Mouse (Mus musculus): ENCODE results near the gene Cdc42bpg. TPM values are rescaled to one million over a fixed set of nuclear protein-coding genes. Genes with fewer than 3 reads are reported as not detected.

Gene Cdc42bpg
- polyA plus RNA-seq, 1 experiment from 2014 or later: 0.56 TPM

GRCm38 (mm10) chr19:6281122-6282020 lies 24.9 kb upstream of the Cdc42bpg start:
- Histone ChIP-seq H3K4me2 (replicated peaks) (no peak overlapping the region), H3K9me3 (ENCODE audit: control insufficient read depth, low read length) (no peaks in the 10 kb centered on the region), H3K4me1 (replicated peaks; ENCODE audit: control insufficient read depth, insufficient read depth, low read length) (peaks cover 27% of the 10 kb centered on the region), H3K36me3 (replicated peaks; ENCODE audit: control insufficient read depth, insufficient read depth) (peaks cover 57% of the 10 kb centered on the region), H3K4me3 (replicated peaks; ENCODE audit: low read length) (no peak overlapping the region), H3K9ac (no peak overlapping the region), H3K27ac (no peak overlapping the region), H3K27me3 (ENCODE audit: control insufficient read depth, insufficient read depth, low read length) (no peaks in the 10 kb centered on the region)
- no peak for ATAC-seq (ENCODE audit: low FRiP score)
- DNase-seq (ENCODE audit: low spot score): no peak
- 93% methylated on average over 14 of the region's 14 CpGs for WGBS

GRCm38 (mm10) chr19:6283001-6283400 lies 23.3 kb upstream of the Cdc42bpg start:
- Histone ChIP-seq H3K4me3 (replicated peaks; ENCODE audit: low read length) (no peak overlapping the region), H3K27ac (no peak overlapping the region), H3K27me3 (ENCODE audit: control insufficient read depth, insufficient read depth, low read length) (no peaks in the 10 kb centered on the region), H3K4me2 (replicated peaks) (no peak overlapping the region), H3K36me3 (replicated peaks; ENCODE audit: control insufficient read depth, insufficient read depth) (peaks cover 71% of the 10 kb centered on the region), H3K9me3 (ENCODE audit: control insufficient read depth, low read length) (no peaks in the 10 kb centered on the region), H3K9ac (no peak overlapping the region), H3K4me1 (replicated peaks; ENCODE audit: control insufficient read depth, insufficient read depth, low read length) (peaks cover 27% of the 10 kb centered on the region)
- DNase-seq (ENCODE audit: low spot score) (no peak), ATAC-seq (ENCODE audit: low FRiP score) (no peak)
- 81% methylated on average over 5 of the region's 5 CpGs for WGBS

- ATAC-seq (ENCODE audit: low FRiP score): no peak
- 94% methylated on average over 12 of the region's 12 CpGs for WGBS
- Histone ChIP-seq H3K9ac (no peak overlapping the region), H3K4me2 (replicated peaks) (no peak overlapping the region), H3K27ac (no peak overlapping the region), H3K4me1 (replicated peaks; ENCODE audit: control insufficient read depth, insufficient read depth, low read length) (peaks cover 12% of the 10 kb centered on the region), H3K27me3 (ENCODE audit: control insufficient read depth, insufficient read depth, low read length) (no peaks in the 10 kb centered on the region), H3K4me3 (replicated peaks; ENCODE audit: low read length) (no peak overlapping the region), H3K36me3 (replicated peaks; ENCODE audit: control insufficient read depth, insufficient read depth) (peaks cover 79% of the 10 kb centered on the region), H3K9me3 (ENCODE audit: control insufficient read depth, low read length) (no peaks in the 10 kb centered on the region)
- DNase-seq (ENCODE audit: low spot score): no peak
Measured at GRCm38 (mm10) chr19:6284502-6284901, 21.8 kb upstream of the Cdc42bpg start.

DNA sequence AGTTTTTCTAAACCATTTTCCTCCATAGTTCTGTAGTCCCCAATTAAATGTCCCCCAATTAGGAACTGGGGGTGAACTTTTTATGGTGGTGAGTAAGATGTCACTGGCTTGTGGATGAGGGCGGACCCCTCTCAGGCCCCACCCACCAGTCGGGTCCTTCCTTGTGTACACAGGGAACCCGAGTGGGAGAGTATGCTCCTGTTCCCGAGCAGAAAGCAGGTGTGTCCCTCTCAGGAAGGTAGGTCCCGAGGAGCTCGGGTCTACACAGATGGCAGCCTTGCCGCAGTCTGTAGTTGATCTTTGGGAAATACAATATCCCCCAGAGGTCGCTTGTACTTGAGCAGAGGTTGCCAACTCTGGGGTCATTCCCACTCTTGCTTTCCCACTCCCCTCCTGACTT lies 21.0 kb upstream of the Cdc42bpg start:
- 90% methylated on average over 8 of the region's 8 CpGs for WGBS

DNA sequence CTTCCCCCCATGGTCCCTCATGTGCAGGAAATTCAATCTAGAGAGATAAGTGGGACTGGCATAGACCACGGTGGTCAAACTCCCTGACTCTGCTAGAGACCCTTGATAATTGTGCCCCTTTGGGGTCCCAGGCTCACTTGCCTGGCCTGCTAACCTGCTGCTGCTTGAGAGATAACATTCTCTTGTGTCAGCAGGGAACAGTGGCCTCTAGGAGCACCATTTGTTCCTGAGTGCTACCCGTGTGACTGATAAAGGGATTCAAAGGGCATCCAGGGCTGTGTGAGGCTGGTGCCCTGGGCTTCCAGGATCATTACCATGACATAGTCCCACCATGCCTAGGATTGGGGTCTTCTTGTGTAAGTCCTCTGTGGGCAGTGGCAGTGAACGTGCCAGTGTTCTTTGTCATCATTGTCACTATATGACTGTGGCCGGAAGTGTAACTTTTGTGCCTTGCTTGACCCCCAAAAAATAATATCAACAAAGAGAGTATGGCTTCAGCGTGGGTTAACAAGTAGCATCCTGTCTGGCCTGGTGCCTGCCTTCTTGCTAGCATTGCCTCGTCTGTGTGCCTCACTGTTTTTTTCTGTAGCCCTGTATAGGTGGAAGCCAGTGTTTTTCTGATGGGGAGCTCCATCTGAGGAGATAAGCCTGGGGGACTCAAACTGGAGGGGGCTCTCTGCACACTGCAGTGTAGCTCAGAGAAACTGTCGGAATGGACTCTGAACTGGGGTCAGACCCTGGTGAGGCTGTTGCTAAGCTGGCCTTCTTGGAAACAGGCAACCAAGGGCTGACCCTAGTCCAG lies 20.4 kb upstream of the Cdc42bpg start:
- no peak for DNase-seq (ENCODE audit: low spot score)
- Histone ChIP-seq H3K27me3 (ENCODE audit: control insufficient read depth, insufficient read depth, low read length) (no peaks in the 10 kb centered on the region), H3K27ac (no peak overlapping the region), H3K4me3 (replicated peaks; ENCODE audit: low read length) (no peak overlapping the region), H3K36me3 (replicated peaks; ENCODE audit: control insufficient read depth, insufficient read depth) (peaks cover 75% of the 10 kb centered on the region), H3K9me3 (ENCODE audit: control insufficient read depth, low read length) (no peaks in the 10 kb centered on the region), H3K4me2 (replicated peaks) (no peak overlapping the region), H3K4me1 (replicated peaks; ENCODE audit: control insufficient read depth, insufficient read depth, low read length) (peaks cover 6% of the 10 kb centered on the region), H3K9ac (no peak overlapping the region)
- 84% methylated on average over 7 of the region's 7 CpGs for WGBS
- ATAC-seq (ENCODE audit: low FRiP score): no peak

More for the DNA sequence above, 21.0 kb upstream of the Cdc42bpg start:
- ATAC-seq (ENCODE audit: low FRiP score) (no peak), DNase-seq (ENCODE audit: low spot score) (no peak)
- Histone ChIP-seq H3K9me3 (ENCODE audit: control insufficient read depth, low read length) (no peaks in the 10 kb centered on the region), H3K9ac (no peak overlapping the region), H3K36me3 (replicated peaks; ENCODE audit: control insufficient read depth, insufficient read depth) (peaks cover 79% of the 10 kb centered on the region), H3K4me2 (replicated peaks) (no peak overlapping the region), H3K4me1 (replicated peaks; ENCODE audit: control insufficient read depth, insufficient read depth, low read length) (peaks cover 6% of the 10 kb centered on the region), H3K4me3 (replicated peaks; ENCODE audit: low read length) (no peak overlapping the region), H3K27ac (no peak overlapping the region), H3K27me3 (ENCODE audit: control insufficient read depth, insufficient read depth, low read length) (no peaks in the 10 kb centered on the region)

GRCm38 (mm10) chr19:6286434-6287401 lies 19.5 kb upstream of the Cdc42bpg start:
- ATAC-seq (ENCODE audit: low FRiP score) (no peak), DNase-seq (ENCODE audit: low spot score) (no peak)
- Histone ChIP-seq H3K4me3 (replicated peaks; ENCODE audit: low read length) (no peak overlapping the region), H3K4me1 (replicated peaks; ENCODE audit: control insufficient read depth, insufficient read depth, low read length) (peaks cover 6% of the 10 kb centered on the region), H3K27ac (no peak overlapping the region), H3K9ac (no peak overlapping the region), H3K4me2 (replicated peaks) (no peak overlapping the region), H3K36me3 (replicated peaks; ENCODE audit: control insufficient read depth, insufficient read depth) (peaks cover 66% of the 10 kb centered on the region), H3K27me3 (ENCODE audit: control insufficient read depth, insufficient read depth, low read length) (no peaks in the 10 kb centered on the region), H3K9me3 (ENCODE audit: control insufficient read depth, low read length) (no peaks in the 10 kb centered on the region)
- WGBS: 89% methylated on average over 19 of the region's 19 CpGs

DNA sequence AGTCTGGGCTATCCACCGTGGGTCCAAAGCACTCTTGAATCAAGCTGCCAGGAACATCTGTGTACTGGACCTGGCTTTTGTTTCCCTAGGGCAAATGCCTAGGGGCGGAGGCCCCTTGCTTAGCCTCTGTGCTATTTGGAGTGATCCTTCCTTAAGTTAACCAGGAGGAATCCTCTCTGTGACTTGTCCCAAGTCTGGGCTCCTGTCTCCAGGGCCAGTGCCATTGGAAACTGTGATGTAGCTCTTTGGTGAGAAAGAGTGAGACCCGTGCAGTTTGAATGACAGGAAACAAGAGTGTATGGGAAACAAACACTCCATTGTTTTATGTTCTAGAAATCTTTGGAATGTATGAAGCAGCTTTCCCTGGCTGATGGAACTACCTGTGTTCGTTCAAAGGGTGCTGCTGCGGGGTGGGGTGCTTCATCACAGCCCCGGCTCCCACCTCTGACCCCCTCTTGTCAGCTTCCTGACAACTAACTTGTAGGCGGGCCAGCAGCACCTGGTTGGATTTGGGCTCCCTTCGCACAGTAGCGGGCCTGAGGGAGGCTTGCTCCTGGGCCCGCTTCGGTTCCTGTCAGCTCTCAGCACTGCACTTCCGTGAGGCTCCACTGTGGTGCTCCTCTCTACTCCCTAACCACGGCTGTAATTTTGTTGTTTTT lies 17.9 kb upstream of the Cdc42bpg start:
- no peak overlapping the region for H3K4me2 ChIP-seq (replicated peaks)
- peaks cover 6% of the 10 kb centered on the region for H3K4me1 ChIP-seq (replicated peaks; ENCODE audit: control insufficient read depth, insufficient read depth, low read length)
- no peak overlapping the region for H3K4me3 ChIP-seq (replicated peaks; ENCODE audit: low read length)
- DNase-seq (ENCODE audit: low spot score) (no peak), ATAC-seq (ENCODE audit: low FRiP score) (no peak)
- peak overlapping the region; percentile 29; the same call in 1 of the 2 replicates for H3K27ac ChIP-seq
- WGBS: 83% methylated on average over 13 of the region's 13 CpGs
- H3K36me3 ChIP-seq (replicated peaks; ENCODE audit: control insufficient read depth, insufficient read depth): peaks cover 50% of the 10 kb centered on the region
- no peaks in the 10 kb centered on the region for H3K9me3 ChIP-seq (ENCODE audit: control insufficient read depth, low read length)
- H3K27me3 ChIP-seq (ENCODE audit: control insufficient read depth, insufficient read depth, low read length): no peaks in the 10 kb centered on the region
- H3K9ac ChIP-seq: no peak overlapping the region

GRCm38 (mm10) chr19:6289696-6290238 lies 16.5 kb upstream of the Cdc42bpg start:
- Histone ChIP-seq H3K4me3 (replicated peaks; ENCODE audit: low read length) (no peak overlapping the region), H3K9me3 (ENCODE audit: control insufficient read depth, low read length) (no peaks in the 10 kb centered on the region), H3K27ac (no peak overlapping the region), H3K9ac (no peak overlapping the region), H3K36me3 (replicated peaks; ENCODE audit: control insufficient read depth, insufficient read depth) (peaks cover 46% of the 10 kb centered on the region), H3K4me1 (replicated peaks; ENCODE audit: control insufficient read depth, insufficient read depth, low read length) (peaks cover 6% of the 10 kb centered on the region), H3K4me2 (replicated peaks) (no peak overlapping the region), H3K27me3 (ENCODE audit: control insufficient read depth, insufficient read depth, low read length) (no peaks in the 10 kb centered on the region)
- WGBS: 96% methylated on average over 14 of the region's 14 CpGs
- ATAC-seq (ENCODE audit: low FRiP score) (no peak), DNase-seq (ENCODE audit: low spot score) (no peak)

Data from hindbrain, embryonic 14.5 days (tissue).